Mouse (Mus musculus) MEL (cell line): ENCODE results near the gene Dcun1d2.

ENCODE experiments used
- CTCF ChIP-seq, 3 experiments: IDR thresholded peaks in 2 of 3; conservative IDR thresholded peaks in 1 of 3; 2 replicates each; pipeline ENCODE4 v1.5.1; 2011 to 2012; ENCODE audit warnings: low read length in 3 of 3, low read depth in 2 of 3, mild to moderate bottlenecking in 2 of 3, improper control_type of control experiment in 1 of 3, inconsistent platforms in 1 of 3, mixed read lengths in 1 of 3, moderate library complexity in 1 of 3; ENCODE audit not compliant: control insufficient read depth in 1 of 3, insufficient read depth in 1 of 3, poor library complexity in 1 of 3, severe bottlenecking in 1 of 3
- E2F4 ChIP-seq: IDR thresholded peaks from 2 replicates; pipeline ENCODE4 v1.6.1; 2011; ENCODE audit warnings: low read depth, low read length, improper control_type of control experiment, borderline replicate concordance
- EP300 ChIP-seq, 2 experiments: IDR thresholded peaks; 2 replicates each; pipeline ENCODE4 v1.6.1; 2011; ENCODE audit warnings: improper control_type of control experiment in 2 of 2, low read length in 2 of 2, low read depth in 1 of 2, mild to moderate bottlenecking in 1 of 2
- ETS1 ChIP-seq: IDR thresholded peaks from 2 replicates; pipeline ENCODE4 v1.6.1; 2012; ENCODE audit warnings: low read depth, mild to moderate bottlenecking, inconsistent platforms, low read length, improper control_type of control experiment, moderate library complexity
- GATA1 ChIP-seq: IDR thresholded peaks from 2 replicates; pipeline ENCODE4 v1.6.1; 2011; ENCODE audit warnings: low read depth, low read length, improper control_type of control experiment
- MAX ChIP-seq: IDR thresholded peaks from 2 replicates; pipeline ENCODE4 v1.6.1; 2011; ENCODE audit warnings: low read length, improper control_type of control experiment
- MAZ ChIP-seq: IDR thresholded peaks from 2 replicates; pipeline ENCODE4 v1.6.1; 2012; ENCODE audit warnings: low read depth, mild to moderate bottlenecking, inconsistent platforms, low read length, improper control_type of control experiment
- POLR2AphosphoS2 ChIP-seq: IDR thresholded peaks from 2 replicates; pipeline ENCODE4 v1.6.1; 2011; ENCODE audit warnings: low read length, improper control_type of control experiment
- RAD21 ChIP-seq: IDR thresholded peaks from 2 replicates; pipeline ENCODE4 v1.6.1; 2011; ENCODE audit warnings: mild to moderate bottlenecking, low read depth, low read length, improper control_type of control experiment
- RCOR1 ChIP-seq: IDR thresholded peaks from 2 replicates; pipeline ENCODE4 v1.6.1; 2012; ENCODE audit warnings: low read depth, mild to moderate bottlenecking, inconsistent platforms, low read length, improper control_type of control experiment
- TBP ChIP-seq: IDR thresholded peaks from 2 replicates; pipeline ENCODE4 v1.8.0; 2011; ENCODE audit warnings: low read depth, low read length, improper control_type of control experiment
- USF2 ChIP-seq, 2 experiments: IDR thresholded peaks; 2 replicates each; pipeline ENCODE4 v1.6.1; 2011 to 2012; ENCODE audit warnings: improper control_type of control experiment in 2 of 2, low read length in 2 of 2, borderline replicate concordance in 1 of 2, inconsistent platforms in 1 of 2, low read depth in 1 of 2, mild to moderate bottlenecking in 1 of 2; ENCODE audit not compliant: insufficient read depth in 1 of 2
- ZMIZ1 ChIP-seq: IDR thresholded peaks from 2 replicates; pipeline ENCODE4 v1.6.1; 2012; ENCODE audit warnings: low read depth, mild to moderate bottlenecking, inconsistent platforms, low read length, improper control_type of control experiment, moderate library complexity

- no peak for TF ChIP-seq EP300 (IDR thresholded peaks at IDR 0.05; ENCODE audit: low read depth in 1 of 2, low read length in 2 of 2)
- no peak for TF ChIP-seq TBP
- no peak for TF ChIP-seq RAD21
- no peak for TF ChIP-seq ETS1
- TF ChIP-seq MAZ, result no peak
- TF ChIP-seq USF2 (IDR thresholded peaks at IDR 0.05; ENCODE audit: borderline replicate concordance in 1 of 2, insufficient read depth in 1 of 2, low read depth in 1 of 2, low read length in 2 of 2), result no peak
- no peak for TF ChIP-seq POLR2AphosphoS2
- no peak for TF ChIP-seq ZMIZ1
- TF ChIP-seq MAX, result no peak
- TF ChIP-seq RCOR1, result no peak
- TF ChIP-seq CTCF (IDR thresholded peaks at IDR 0.05 in 2 of 3, conservative IDR thresholded peaks at IDR 0.05 in 1 of 3; ENCODE audit: control insufficient read depth in 1 of 3, insufficient read depth in 1 of 3, low read depth in 2 of 3, low read length in 3 of 3, poor library complexity in 1 of 3, severe bottlenecking in 1 of 3), result no peak
- TF ChIP-seq GATA1, result no peak
- no peak for TF ChIP-seq E2F4
Measured at GRCm38 (mm10) chr8:13263376-13263775, 24.6 kb downstream of the Dcun1d2 start.
